Mouse (Mus musculus): ENCODE measurements around the gene Nrxn2. TPM values are rescaled to one million over a fixed set of nuclear protein-coding genes. Genes with fewer than 3 reads are reported as not detected.

Nrxn2 gene
- total and polyA plus RNA-seq, 3 experiments, result 0.20 to 0.71 (median 0.30) TPM

GRCm38 (mm10) chr19:6424137-6424881, 5.8 kb downstream of the Nrxn2 start:
- dilution Hi-C loops (cut with MboI; ENCODE audit: extremely low pct_ligation_motif_present, extremely low pct_unique_long_range_greater_than_20kb, low sequenced_read_pairs), result no loop called here

GRCm38 (mm10) chr19:6425595-6425994, 7.1 kb downstream of the Nrxn2 start:
- Histone ChIP-seq H3K79me2 (replicated peaks; ENCODE audit: control insufficient read depth, extremely low read depth, insufficient read depth, poor library complexity, severe bottlenecking) (no peaks in the 10 kb centered on the region), H3K9ac (ENCODE audit: insufficient read depth, low read depth) (no peak overlapping the region), H3K36me3 (replicated peaks in 1 of 2; ENCODE audit: control insufficient read depth in 1 of 2, insufficient read depth in 1 of 2, low read length in 1 of 2) (no peaks in the 10 kb centered on the region), H3K4me1 (ENCODE audit: control insufficient read depth in 1 of 2, insufficient read depth in 2 of 2) (peaks cover 0 to 12% of the 10 kb centered on the region in 2 experiments; a peak in 2 of 4 replicates), H3K9me3 (replicated peaks; ENCODE audit: low read length) (peaks cover 10% of the 10 kb centered on the region), H3K4me2 (ENCODE audit: insufficient read depth, low read depth, poor library complexity, severe bottlenecking) (no peak overlapping the region), H3K27me3 (replicated peaks) (peaks cover 52% of the 10 kb centered on the region), H3K27ac (ENCODE audit: insufficient read depth, low read depth) (no peak overlapping the region), H3K4me3 (replicated peaks in 1 of 3; ENCODE audit: low read depth in 2 of 3, low read length in 2 of 3, poor library complexity in 1 of 3) (no peak overlapping the region)
- in situ Hi-C loops (cut with MboI; ENCODE audit: low pct_ligation_motif_present, low pct_unique_long_range_greater_than_20kb, low sequenced_read_pairs), result no loop called here
- no peak for DNase-seq (ENCODE audit: extremely low read depth)
- TF ChIP-seq CTCF (conservative IDR thresholded peaks at IDR 0.05 in 1 of 2, IDR thresholded peaks at IDR 0.05 in 1 of 2; ENCODE audit: low read depth in 2 of 2, low read length in 2 of 2) (no peak), NELFE (IDR thresholded peaks at IDR 0.05; ENCODE audit: low read depth, low read length) (no peak), ZNF384 (IDR thresholded peaks at IDR 0.05; ENCODE audit: low read depth, low read length) (no peak), ZMIZ1 (IDR thresholded peaks at IDR 0.05; ENCODE audit: low read depth, low read length) (no peak)
- dilution Hi-C loops (cut with MboI; ENCODE audit: extremely low pct_ligation_motif_present, extremely low pct_unique_long_range_greater_than_20kb, low sequenced_read_pairs), result no loop called here

More at GRCm38 (mm10) chr19:6424137-6424881, 5.8 kb downstream of the Nrxn2 start:
- Histone ChIP-seq H3K36me3 (replicated peaks in 1 of 2; ENCODE audit: control insufficient read depth in 1 of 2, insufficient read depth in 1 of 2, low read length in 1 of 2) (no peaks in the 10 kb centered on the region), H3K4me1 (ENCODE audit: control insufficient read depth in 1 of 2, insufficient read depth in 2 of 2) (peaks cover 0 to 12% of the 10 kb centered on the region in 2 experiments; a peak in 2 of 4 replicates), H3K9ac (ENCODE audit: insufficient read depth, low read depth) (no peak overlapping the region), H3K9me3 (replicated peaks; ENCODE audit: low read length) (peaks cover 10% of the 10 kb centered on the region), H3K4me3 (replicated peaks in 1 of 3; ENCODE audit: low read depth in 2 of 3, low read length in 2 of 3, poor library complexity in 1 of 3) (no peak overlapping the region), H3K27me3 (replicated peaks) (peaks cover 60% of the 10 kb centered on the region), H3K79me2 (replicated peaks; ENCODE audit: control insufficient read depth, extremely low read depth, insufficient read depth, poor library complexity, severe bottlenecking) (no peaks in the 10 kb centered on the region), H3K27ac (ENCODE audit: insufficient read depth, low read depth) (no peak overlapping the region), H3K4me2 (ENCODE audit: insufficient read depth, low read depth, poor library complexity, severe bottlenecking) (no peak overlapping the region)
- DNase-seq (ENCODE audit: extremely low read depth), result no peak
- TF ChIP-seq USF2 (conservative IDR thresholded peaks at IDR 0.05; ENCODE audit: low read depth, low read length) (no peak), IRF4 (IDR thresholded peaks at IDR 0.05; ENCODE audit: low read depth, low read length) (no peak), BHLHE40 (IDR thresholded peaks at IDR 0.05; ENCODE audit: low read depth, low read length) (no peak), ELF1 (IDR thresholded peaks at IDR 0.05; ENCODE audit: low read depth, low read length) (no peak)
- in situ Hi-C loops (cut with MboI; ENCODE audit: low pct_ligation_motif_present, low pct_unique_long_range_greater_than_20kb, low sequenced_read_pairs), result no loop called here

GRCm38 (mm10) chr19:6426703-6427500, 8.4 kb downstream of the Nrxn2 start:
- dilution Hi-C loops (cut with MboI; ENCODE audit: extremely low pct_ligation_motif_present, extremely low pct_unique_long_range_greater_than_20kb, low sequenced_read_pairs), result no loop called here
- H3K79me2 ChIP-seq (replicated peaks; ENCODE audit: control insufficient read depth, extremely low read depth, insufficient read depth, poor library complexity, severe bottlenecking), result no peaks in the 10 kb centered on the region
- no peaks in the 10 kb centered on the region for H3K36me3 ChIP-seq (replicated peaks in 1 of 2; ENCODE audit: control insufficient read depth in 1 of 2, insufficient read depth in 1 of 2, low read length in 1 of 2)
- peak; percentile 24 for DNase-seq (ENCODE audit: extremely low read depth)
- H3K9me3 ChIP-seq (replicated peaks; ENCODE audit: low read length), result peaks cover 10% of the 10 kb centered on the region
- peaks cover 42% of the 10 kb centered on the region for H3K27me3 ChIP-seq (replicated peaks)
- TF ChIP-seq HCFC1 (IDR thresholded peaks at IDR 0.05; ENCODE audit: low read depth, low read length) (no peak), NRF1 (IDR thresholded peaks at IDR 0.05; ENCODE audit: low read depth, low read length) (no peak), ZNF384 (IDR thresholded peaks at IDR 0.05; ENCODE audit: low read depth, low read length) (no peak), ZMIZ1 (IDR thresholded peaks at IDR 0.05; ENCODE audit: low read depth, low read length) (no peak), GABPA (IDR thresholded peaks at IDR 0.05; ENCODE audit: insufficient replicate concordance, low read depth, low read length) (no peak), ETS1 (conservative IDR thresholded peaks at IDR 0.05; ENCODE audit: low read depth, low read length) (no peak), NELFE (IDR thresholded peaks at IDR 0.05; ENCODE audit: low read depth, low read length) (no peak), MEF2A (IDR thresholded peaks at IDR 0.05; ENCODE audit: borderline replicate concordance, low read depth, low read length) (no peak), EP300 (IDR thresholded peaks at IDR 0.05; ENCODE audit: low read length) (no peak), USF2 (conservative IDR thresholded peaks at IDR 0.05; ENCODE audit: low read depth, low read length) (no peak), CTCF (conservative IDR thresholded peaks at IDR 0.05 in 1 of 2, IDR thresholded peaks at IDR 0.05 in 1 of 2; ENCODE audit: low read depth in 2 of 2, low read length in 2 of 2) (no peak), PAX5 (IDR thresholded peaks at IDR 0.05; ENCODE audit: low read length) (no peak), IRF4 (IDR thresholded peaks at IDR 0.05; ENCODE audit: low read depth, low read length) (no peak), POLR2A (IDR thresholded peaks at IDR 0.05; ENCODE audit: low read depth, low read length) (no peak), RCOR1 (conservative IDR thresholded peaks at IDR 0.05; ENCODE audit: low read depth, low read length) (no peak), ZC3H11A (IDR thresholded peaks at IDR 0.05; ENCODE audit: low read depth, low read length) (no peak)
- H3K9ac ChIP-seq (ENCODE audit: insufficient read depth, low read depth), result no peak overlapping the region
- in situ Hi-C loops (cut with MboI; ENCODE audit: low pct_ligation_motif_present, low pct_unique_long_range_greater_than_20kb, low sequenced_read_pairs), result no loop called here
- no peak overlapping the region for H3K4me3 ChIP-seq (replicated peaks in 1 of 3; ENCODE audit: low read depth in 2 of 3, low read length in 2 of 3, poor library complexity in 1 of 3)
- H3K27ac ChIP-seq (ENCODE audit: insufficient read depth, low read depth), result no peak overlapping the region
- peaks cover 0 to 12% of the 10 kb centered on the region in 2 experiments; a peak in 2 of 4 replicates for H3K4me1 ChIP-seq (ENCODE audit: control insufficient read depth in 1 of 2, insufficient read depth in 2 of 2)
- H3K4me2 ChIP-seq (ENCODE audit: insufficient read depth, low read depth, poor library complexity, severe bottlenecking), result no peak overlapping the region

Measured in CH12.LX (cell line).